Mouse (Mus musculus) ES-E14 (cell line): ENCODE data around the gene Cubn. TPM values are rescaled to one million over a fixed set of nuclear protein-coding genes. Genes with fewer than 3 reads are reported as not detected.

Source experiments
- DNase-seq: peaks from one replicate; pipeline ENCODE4 v3.0.0-alpha.2; 2013; ENCODE audit warnings: low read depth, low spot score
- H3K27ac ChIP-seq: 2 replicates; pipeline ENCODE4 v1.5.1; 2012; ENCODE audit warnings: low read depth, mild to moderate bottlenecking, low read length, moderate library complexity, mixed read lengths; ENCODE audit not compliant: poor library complexity, insufficient read depth, severe bottlenecking
- H3K36me3 ChIP-seq: 2 replicates; pipeline ENCODE4 v1.6.1; 2012; ENCODE audit warnings: mild to moderate bottlenecking, low read length, moderate library complexity, mixed read lengths; ENCODE audit not compliant: control insufficient read depth, poor library complexity, insufficient read depth, severe bottlenecking
- H3K4me1 ChIP-seq, 2 experiments: fragments of 150-350 bp in 1 of 2; sonication (generic) in 1 of 2; 2 replicates each; pipeline ENCODE4 v1.6.1; 2012; ENCODE audit warnings: low read length in 2 of 2, mild to moderate bottlenecking in 1 of 2, mixed read lengths in 1 of 2; ENCODE audit not compliant: control insufficient read depth in 2 of 2, insufficient read depth in 2 of 2, poor library complexity in 1 of 2
- H3K4me3 ChIP-seq, 2 experiments: fragments of 150-350 bp in 1 of 2; sonication (generic) in 1 of 2; 2 replicates each; pipeline ENCODE4 v1.5.1; 2012; ENCODE audit warnings: low read length in 2 of 2, low read depth in 1 of 2, mild to moderate bottlenecking in 1 of 2, mixed read lengths in 1 of 2; ENCODE audit not compliant: insufficient read depth in 1 of 2, poor library complexity in 1 of 2, severe bottlenecking in 1 of 2
- H3K9ac ChIP-seq: 2 replicates; pipeline ENCODE4 v1.6.1; 2012; ENCODE audit warnings: low read depth, mild to moderate bottlenecking, low read length, mixed read lengths; ENCODE audit not compliant: poor library complexity, insufficient read depth, severe bottlenecking
- H3K9me3 ChIP-seq: fragments of 150-350 bp; sonication (generic); 2 replicates; pipeline ENCODE4 v1.6.1; 2012; ENCODE audit warnings: low read depth, mild to moderate bottlenecking, low read length; ENCODE audit not compliant: control insufficient read depth, insufficient read depth
- CHD2 ChIP-seq: IDR thresholded peaks from 2 replicates; pipeline ENCODE4 v1.6.1; 2014; ENCODE audit warnings: mild to moderate bottlenecking, low read depth, low read length, inconsistent platforms
- HCFC1 ChIP-seq: IDR thresholded peaks from 2 replicates; pipeline ENCODE4 v1.6.1; 2012; ENCODE audit warnings: low read length, inconsistent platforms, borderline replicate concordance; ENCODE audit not compliant: insufficient read depth
- MAFK ChIP-seq: IDR thresholded peaks from 2 replicates; pipeline ENCODE4 v1.6.1; 2014; ENCODE audit warnings: mild to moderate bottlenecking, low read depth, low read length, inconsistent platforms; ENCODE audit not compliant: insufficient read depth
- ZC3H11A ChIP-seq: IDR thresholded peaks from 2 replicates; pipeline ENCODE4 v1.6.1; 2012; ENCODE audit warnings: low read depth, mild to moderate bottlenecking, inconsistent platforms, low read length, borderline replicate concordance
- ZNF384 ChIP-seq: IDR thresholded peaks from 2 replicates; pipeline ENCODE4 v1.6.1; 2012; ENCODE audit warnings: low read depth, low read length, inconsistent platforms
- in situ Hi-C, 2 experiments: fragments of 600-800 bp; cut with MboI; formaldehyde crosslinking; loops; one replicate each; pipeline ENCODE4 v1.15.1; 2025; ENCODE audit warnings: low sequenced_read_pairs in 2 of 2, inconsistent platforms in 1 of 2; ENCODE audit not compliant: unreplicated experiment in 2 of 2
- total RNA-seq: library from RNA; depleted of rRNA; stranded (reverse); fragments of 300-350 nt; gene quantifications from 2 replicates; pipeline ENCODE4 v1.2.3, GENCODE M21; 2012

Gene Cubn
- total RNA-seq, 1 experiment: 18.2 TPM

- no peak for TF ChIP-seq ZC3H11A
- no peak for TF ChIP-seq CHD2
- no peak for TF ChIP-seq HCFC1
- TF ChIP-seq MAFK: no peak
- TF ChIP-seq ZNF384: no peak
- H3K36me3 ChIP-seq: no peaks in the 10 kb centered on the region
- no peak overlapping the region for H3K4me3 ChIP-seq
- no peaks in the 10 kb centered on the region for H3K4me1 ChIP-seq
- no peaks in the 10 kb centered on the region for H3K9me3 ChIP-seq
- in situ Hi-C loops: no loop called here
- H3K27ac ChIP-seq: no peak overlapping the region
- no peak overlapping the region for H3K9ac ChIP-seq
- no peak for DNase-seq
Measured at GRCm38 (mm10) chr2:13536747-13537146, 45.1 kb upstream of the Cubn start.

- no peak overlapping the region for H3K27ac ChIP-seq
- in situ Hi-C loops: no loop called here
Measured at GRCm38 (mm10) chr2:13530639-13531038, 39.0 kb upstream of the Cubn start.

GRCm38 (mm10) chr2:13529253-13529933, 37.8 kb upstream of the Cubn start:
- H3K4me1 ChIP-seq: no peaks in the 10 kb centered on the region
- no peaks in the 10 kb centered on the region for H3K36me3 ChIP-seq
- H3K9ac ChIP-seq: no peak overlapping the region
- no peak for DNase-seq
- H3K9me3 ChIP-seq: no peaks in the 10 kb centered on the region
- in situ Hi-C loops: no loop called here
- no peak overlapping the region for H3K27ac ChIP-seq
- TF ChIP-seq MAFK (no peak), HCFC1 (no peak), ZNF384 (no peak), ZC3H11A (no peak), CHD2 (no peak)
- no peak overlapping the region for H3K4me3 ChIP-seq

More at GRCm38 (mm10) chr2:13530639-13531038, 39.0 kb upstream of the Cubn start:
- TF ChIP-seq MAFK (no peak), ZNF384 (no peak), ZC3H11A (no peak), CHD2 (no peak), HCFC1 (no peak)
- no peak for DNase-seq
- Histone ChIP-seq H3K9me3 (no peaks in the 10 kb centered on the region), H3K36me3 (no peaks in the 10 kb centered on the region), H3K9ac (no peak overlapping the region), H3K4me1 (no peaks in the 10 kb centered on the region), H3K4me3 (no peak overlapping the region)

- Histone ChIP-seq H3K36me3 (no peaks in the 10 kb centered on the region), H3K4me1 (no peaks in the 10 kb centered on the region), H3K9me3 (no peaks in the 10 kb centered on the region), H3K9ac (no peak overlapping the region), H3K4me3 (no peak overlapping the region), H3K27ac (no peak overlapping the region)
- TF ChIP-seq MAFK: no peak
- in situ Hi-C loops: no loop called here
- no peak for DNase-seq
Measured at GRCm38 (mm10) chr2:13527531-13527930, 35.9 kb upstream of the Cubn start.

GRCm38 (mm10) chr2:13527125-13527524, 35.5 kb upstream of the Cubn start:
- no peak overlapping the region for H3K4me3 ChIP-seq
- H3K36me3 ChIP-seq: no peaks in the 10 kb centered on the region
- in situ Hi-C loops: no loop called here
- no peak overlapping the region for H3K27ac ChIP-seq
- no peak for DNase-seq
- no peak for TF ChIP-seq ZC3H11A
- no peak for TF ChIP-seq MAFK
- TF ChIP-seq ZNF384: no peak
- TF ChIP-seq HCFC1: no peak
- no peak for TF ChIP-seq CHD2
- H3K9ac ChIP-seq: no peak overlapping the region
- no peaks in the 10 kb centered on the region for H3K9me3 ChIP-seq
- no peaks in the 10 kb centered on the region for H3K4me1 ChIP-seq
